Mouse (Mus musculus): ENCODE results near the gene Scrt2.

DNA sequence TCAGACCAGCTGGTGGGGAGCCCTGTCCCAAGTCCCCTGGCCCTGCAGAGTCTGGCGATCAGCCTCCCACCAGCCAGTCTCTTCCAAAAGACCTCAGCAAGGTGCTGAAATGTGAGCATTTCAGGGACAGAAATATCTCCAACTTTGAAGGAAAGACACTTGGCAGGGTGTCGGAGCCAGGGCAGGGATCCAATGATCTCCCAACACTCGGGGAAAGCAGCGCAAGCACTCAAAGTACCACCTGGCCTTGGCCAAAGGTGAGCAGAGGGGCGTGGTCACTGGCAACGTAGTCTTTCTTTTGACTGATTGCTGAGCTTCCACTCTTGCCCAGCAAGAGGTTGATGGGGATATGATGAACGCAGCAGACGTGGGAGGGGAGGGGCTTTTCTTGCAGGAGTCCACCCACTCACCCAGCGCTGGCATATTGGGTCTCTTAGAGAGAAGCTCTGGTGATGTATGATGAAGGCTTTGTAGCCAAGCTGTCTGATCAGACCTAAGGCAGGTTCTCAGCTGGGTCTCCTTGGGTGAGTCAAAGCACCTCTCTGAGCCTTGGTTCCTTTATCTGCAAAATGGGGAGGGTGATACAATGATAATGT, 5.9 kb upstream of the Scrt2 start:
- TF ChIP-seq CTCF (IDR thresholded peaks at IDR 0.05; ENCODE audit: low read depth, low read length) (no peak), POLR2A (IDR thresholded peaks at IDR 0.05; ENCODE audit: borderline replicate concordance, low read depth, low read length) (no peak)

Measured in bone marrow macrophage, adult 2 months (primary cell).